Mouse (Mus musculus) monocyte, adult 5-6 weeks (primary cell): ENCODE results near the gene Setd5. TPM values are rescaled to one million over a fixed set of nuclear protein-coding genes. Genes with fewer than 3 reads are reported as not detected.

Experiments
- ATAC-seq: fragments of 153-309, 156-312 bp; replicated peaks from 2 replicates; pipeline ENCODE4 v1.8.0; 2017; ENCODE audit warnings: mild to moderate bottlenecking; ENCODE audit not compliant: low TSS enrichment, insufficient number of reproducible peaks, severe bottlenecking, poor library complexity, low FRiP score
- total RNA-seq: library from RNA; stranded (forward); fragments of 200-1000, 200-491, 200-594 nt; gene quantifications from 3 replicates; pipeline ENCODE4 v1.2.3, GENCODE M21; 2017

Gene Setd5
- total RNA-seq, 1 experiment from 2014 or later = 50.6 TPM

GRCm38 (mm10) chr6:113099640-113100289, 22.6 kb downstream of the Setd5 start:
- ATAC-seq = no peak

GRCm38 (mm10) chr6:113102541-113102940, 25.4 kb downstream of the Setd5 start:
- ATAC-seq = no peak

GRCm38 (mm10) chr6:113103765-113104164, 26.6 kb downstream of the Setd5 start:
- peak; percentile 80 for ATAC-seq

- no peak for ATAC-seq
These were observed 32.2 kb downstream of the Setd5 start for GRCm38 (mm10) chr6:113109378-113109777.

GRCm38 (mm10) chr6:113109956-113110355, 32.8 kb downstream of the Setd5 start:
- no peak for ATAC-seq

- peak; percentile 78; the same call in 1 of the 2 replicates for ATAC-seq
These were observed 43.6 kb downstream of the Setd5 start for GRCm38 (mm10) chr6:113120806-113121205.

- no peak for ATAC-seq
These were observed 56.2 kb downstream of the Setd5 start for GRCm38 (mm10) chr6:113133360-113133759.

GRCm38 (mm10) chr6:113141389-113142094, 64.4 kb downstream of the Setd5 start:
- ATAC-seq = no peak

- ATAC-seq = no peak
These were observed 67.6 kb downstream of the Setd5 start for GRCm38 (mm10) chr6:113144764-113145163.

- ATAC-seq = no peak
These were observed 68.1 kb downstream of the Setd5 start for GRCm38 (mm10) chr6:113145249-113145648.

GRCm38 (mm10) chr6:113154071-113154470, 76.9 kb downstream of the Setd5 start:
- ATAC-seq = no peak

GRCm38 (mm10) chr6:113154886-113155285, 77.7 kb downstream of the Setd5 start:
- no peak for ATAC-seq

GRCm38 (mm10) chr6:113156064-113156463, 78.9 kb downstream of the Setd5 start:
- ATAC-seq = no peak

- ATAC-seq = no peak
These were observed 82.9 kb downstream of the Setd5 start for GRCm38 (mm10) chr6:113160106-113160505.

- no peak for ATAC-seq
These were observed 84.8 kb downstream of the Setd5 start for GRCm38 (mm10) chr6:113161982-113162381.

GRCm38 (mm10) chr6:113163513-113163912, 86.3 kb downstream of the Setd5 start:
- no peak for ATAC-seq

- no peak for ATAC-seq
These were observed 89.6 kb downstream of the Setd5 start for GRCm38 (mm10) chr6:113166661-113167251.

GRCm38 (mm10) chr6:113168316-113168975, 91.3 kb downstream of the Setd5 start:
- no peak for ATAC-seq

- no peak for ATAC-seq
These were observed 92.7 kb downstream of the Setd5 start for GRCm38 (mm10) chr6:113169852-113170251.
